Mouse (Mus musculus) heart, adult 2 months (tissue): ENCODE results near the gene Gm17402. TPM values are rescaled to one million over a fixed set of nuclear protein-coding genes. Genes with fewer than 3 reads are reported as not detected.

Experiments
- DNase-seq, 2 experiments: peaks; one replicate each; pipeline ENCODE4 v3.0.0; 2021
- H3K27ac ChIP-seq: fragments of 200-600 bp; 2 replicates; pipeline ENCODE4 v1.8.1; 2022
- H3K27me3 ChIP-seq: fragments of 200-500 bp; 2 replicates; pipeline ENCODE4 v1.6.1; 2012; ENCODE audit warnings: mild to moderate bottlenecking, low read length, inconsistent platforms, mixed read lengths; ENCODE audit not compliant: control insufficient read depth, insufficient read depth
- H3K36me3 ChIP-seq: fragments of 200-500 bp; 2 replicates; pipeline ENCODE4 v1.6.1; 2012; ENCODE audit warnings: low read length, inconsistent platforms; ENCODE audit not compliant: control insufficient read depth, insufficient read depth
- H3K4me1 ChIP-seq: fragments of 200-500 bp; 2 replicates; pipeline ENCODE4 v1.6.1; 2011; ENCODE audit warnings: low read length; ENCODE audit not compliant: control insufficient read depth, insufficient read depth
- H3K4me3 ChIP-seq: fragments of 200-600 bp; 2 replicates; pipeline ENCODE4 v1.8.1; 2022
- H3K79me2 ChIP-seq: fragments of 200-500 bp; replicated peaks from 2 replicates; pipeline ENCODE4 v1.6.1; 2012; ENCODE audit warnings: mild to moderate bottlenecking, inconsistent platforms, low read length, moderate library complexity, mixed read lengths; ENCODE audit not compliant: control insufficient read depth, insufficient read depth
- H3K9ac ChIP-seq: fragments of 200-500 bp; 2 replicates; pipeline ENCODE4 v1.6.1; 2012; ENCODE audit warnings: low read depth, mild to moderate bottlenecking, control low read depth, inconsistent platforms, low read length, mixed read lengths
- CTCF ChIP-seq: fragments of 200-600 bp; IDR thresholded peaks from 2 replicates; pipeline ENCODE4 v1.8.1; 2022; ENCODE audit warnings: antibody characterized with exemption, mild to moderate bottlenecking, moderate library complexity
- EP300 ChIP-seq: fragments of 200-500 bp; IDR thresholded peaks from 2 replicates; pipeline ENCODE4 v1.6.1; 2011; ENCODE audit warnings: low read depth, low read length, control low read depth; ENCODE audit not compliant: insufficient read depth
- POLR2A ChIP-seq: fragments of 200-500 bp; IDR thresholded peaks from 2 replicates; pipeline ENCODE4 v1.6.1; 2011; ENCODE audit warnings: mild to moderate bottlenecking, low read depth, low read length, control low read depth; ENCODE audit not compliant: insufficient read depth
- WGBS: fragments of 180-500 bp; shearing (Covaris S2); methylation state at CpG from one replicate; pipeline ENCODE4 v1.1.7; 2018; 5-methylcytosine and 5-hydroxymethylcytosine counted together
- intact Hi-C: fragments of 180-260 bp; cut with DNase I; formaldehyde crosslinking; loops from one replicate; pipeline ENCODE4 v1.15.1; 2025
- long read RNA-seq: library from polyadenylated mRNA; stranded (forward); transcript quantifications from one replicate; pipeline ENCODE4 v2.0.0, GENCODE M21; 2021
- polyA plus RNA-seq: library from polyadenylated mRNA; depleted of rRNA; stranded (reverse); fragments of >200 nt; gene quantifications from 2 replicates; pipeline ENCODE4 v1.2.3, GENCODE M21; 2012; rRNA removed
- total RNA-seq, 2 experiments: library from RNA; stranded (reverse); gene quantifications; 2 replicates each; pipeline ENCODE4 v1.2.3; 2021

Gm17402 gene
- total RNA-seq (not detected), polyA plus RNA-seq (not detected in 2 replicates)
- long read RNA-seq: 0 reads

GRCm38 (mm10) chr3:67375063-67375462 lies at the start of gene Gm17402:
Gene Gm17402, minus strand, starts transcription at chr3:67375163.
- intact Hi-C loops: no loop called here
- Histone ChIP-seq H3K9ac (peak within 1 kb of the TSS; percentile 74), H3K27me3 (no peaks in the 10 kb centered on the region), H3K79me2 (no peaks in the 10 kb centered on the region), H3K4me1 (peaks cover 4% of the 10 kb centered on the region), H3K27ac (peak within 1 kb of the TSS; percentile 75), H3K36me3 (peaks cover 2% of the 10 kb centered on the region; the same call in 1 of the 2 replicates), H3K4me3 (peak within 1 kb of the TSS; percentile 48)
- TF ChIP-seq CTCF: no peak
- TF ChIP-seq EP300: no peak
- no peak for DNase-seq
- WGBS: 32% methylated on average over 3 of the region's 3 CpGs

GRCm38 (mm10) chr3:67378215-67378614 lies 3.3 kb upstream of the Gm17402 start:
- H3K79me2 ChIP-seq: no peaks in the 10 kb centered on the region

GRCm38 (mm10) chr3:67374360-67374778 lies 594 bp downstream of the Gm17402 start:
- no peak for DNase-seq
- WGBS: 30% methylated on average over 7 of the region's 7 CpGs
- Histone ChIP-seq H3K27me3 (no peaks in the 10 kb centered on the region), H3K79me2 (no peaks in the 10 kb centered on the region), H3K9ac (peak overlapping the region; percentile 74), H3K4me1 (peaks cover 4% of the 10 kb centered on the region), H3K27ac (peak overlapping the region; percentile 75), H3K36me3 (peaks cover 3% of the 10 kb centered on the region; the same call in 1 of the 2 replicates), H3K4me3 (peak overlapping the region; percentile 48)
- TF ChIP-seq EP300 (no peak), POLR2A (no peak), CTCF (no peak)
- intact Hi-C loops: loop anchor here (5.0 kb wide), 2 partner anchors 58 to 208 kb away; partner anchors contain the start of genes Gfm1 and Mfsd1

More at GRCm38 (mm10) chr3:67378215-67378614, 3.3 kb upstream of the Gm17402 start:
- peak in 1 of 2 experiments; percentile 29 for DNase-seq
- Histone ChIP-seq H3K4me1 (no peaks in the 10 kb centered on the region; the same call in 1 of the 2 replicates), H3K9ac (no peak overlapping the region), H3K27me3 (no peaks in the 10 kb centered on the region), H3K27ac (peak overlapping the region; percentile 32), H3K36me3 (peaks cover 2% of the 10 kb centered on the region; the same call in 1 of the 2 replicates), H3K4me3 (no peak overlapping the region)
- intact Hi-C loops: no loop called here
- TF ChIP-seq CTCF: no peak
- TF ChIP-seq POLR2A: no peak

DNA sequence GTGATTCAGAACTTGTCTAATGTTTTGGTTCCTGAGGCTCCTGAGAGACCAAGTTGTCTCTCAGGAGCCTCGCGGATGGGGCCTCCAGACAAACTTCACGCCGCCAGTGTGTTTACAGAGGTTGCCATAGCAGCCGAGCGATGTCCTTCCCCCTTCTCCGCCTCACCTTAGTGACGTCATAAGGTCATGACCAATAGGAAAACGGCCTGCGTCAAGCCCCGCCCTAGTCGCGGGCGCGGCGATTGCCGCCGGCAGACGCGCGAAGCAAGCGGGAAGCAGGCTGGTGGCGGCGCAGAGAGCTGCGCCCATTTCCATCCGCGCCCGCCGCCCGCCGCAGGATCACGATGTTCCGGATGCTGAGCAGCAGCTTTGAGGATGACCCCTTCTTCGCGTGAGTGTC lies 1.1 kb downstream of the Gm17402 start, which contains the start of gene Mlf1:
TSS of gene Mlf1 (plus strand) at position 226 of the 400 bp plus-strand sequence.
- TF ChIP-seq EP300: no peak
- TF ChIP-seq POLR2A: peak; percentile 74
- peak; percentile 32 for TF ChIP-seq CTCF
- H3K79me2 ChIP-seq: no peaks in the 10 kb centered on the region
- H3K27ac ChIP-seq: peak within 1 kb of the TSS; percentile 75
- H3K36me3 ChIP-seq: peaks cover 5% of the 10 kb centered on the region
- peaks cover 4% of the 10 kb centered on the region for H3K4me1 ChIP-seq
- H3K9ac ChIP-seq: peak within 1 kb of the TSS; percentile 74
- H3K27me3 ChIP-seq: no peaks in the 10 kb centered on the region
- peak; percentile 91 to 92 for DNase-seq
- intact Hi-C loops: loop anchor here (5.0 kb wide), 2 partner anchors 58 to 208 kb away; partner anchors contain the start of genes Gfm1 and Mfsd1
- under 1% methylated on average over 35 of the region's 35 CpGs for WGBS
- H3K4me3 ChIP-seq: peak within 1 kb of the TSS; percentile 48

DNA sequence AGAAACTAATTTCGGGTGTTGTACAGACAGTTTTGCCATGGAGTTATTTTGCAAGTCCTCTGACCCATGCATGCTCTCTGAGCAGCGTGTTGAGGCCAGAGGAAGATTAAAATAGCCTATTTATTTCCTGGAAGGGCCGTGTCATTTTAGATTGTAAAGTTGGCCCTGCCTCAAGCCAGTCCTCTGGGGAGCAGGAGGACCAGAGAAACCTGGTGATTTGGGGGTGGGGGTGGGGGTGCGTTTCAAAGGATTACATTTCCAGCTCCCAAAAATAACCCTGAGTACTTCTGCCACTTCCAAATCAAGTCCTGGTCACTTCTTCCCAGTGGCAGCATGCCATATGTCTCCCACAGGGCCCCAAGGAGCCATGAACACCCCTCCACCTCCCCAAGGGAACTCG lies 2.2 kb downstream of the Gm17402 start:
- Histone ChIP-seq H3K4me3 (no peak overlapping the region), H3K79me2 (no peaks in the 10 kb centered on the region), H3K36me3 (peaks cover 5% of the 10 kb centered on the region), H3K27me3 (no peaks in the 10 kb centered on the region), H3K4me1 (peaks cover 6% of the 10 kb centered on the region), H3K9ac (no peak overlapping the region; the same call in 1 of the 2 replicates), H3K27ac (peak overlapping the region; percentile 75)
- DNase-seq: peak; percentile 45 to 65
- WGBS: 10% methylated on average over 5 of the region's 5 CpGs
- intact Hi-C loops: loop anchor here (5.0 kb wide), 2 partner anchors 60 to 210 kb away; partner anchors contain the start of genes Gfm1 and Mfsd1
- no peak for TF ChIP-seq CTCF
- no peak for TF ChIP-seq POLR2A
- TF ChIP-seq EP300: 0 out of 2 replicates have a peak, but pooled peaks have one; percentile 48

GRCm38 (mm10) chr3:67372194-67372593 lies 2.8 kb downstream of the Gm17402 start:
- Histone ChIP-seq H3K27me3 (no peaks in the 10 kb centered on the region), H3K27ac (peak overlapping the region; percentile 75), H3K36me3 (peaks cover 5% of the 10 kb centered on the region), H3K4me1 (peaks cover 6% of the 10 kb centered on the region), H3K4me3 (no peak overlapping the region), H3K79me2 (no peaks in the 10 kb centered on the region), H3K9ac (no peak overlapping the region; the same call in 1 of the 2 replicates)
- DNase-seq: no peak
- intact Hi-C loops: loop anchor here (5.0 kb wide), 2 partner anchors 60 to 210 kb away; partner anchors contain the start of genes Gfm1 and Mfsd1
- 53% methylated on average over 4 of the region's 4 CpGs for WGBS
- TF ChIP-seq CTCF (no peak), POLR2A (no peak), EP300 (no peak)
